Mouse (Mus musculus): ENCODE results near the gene Lpcat2b. TPM values are rescaled to one million over a fixed set of nuclear protein-coding genes. Genes with fewer than 3 reads are reported as not detected.

The Lpcat2b gene
- polyA plus RNA-seq, 1 experiment from 2014 or later = not detected

GRCm38 (mm10) chr5:107448784-107449183, 17.4 kb downstream of the Lpcat2b start:
- no peak overlapping the region for H3K27ac ChIP-seq (replicated peaks in 1 of 2; ENCODE audit: control insufficient read depth in 1 of 2, insufficient read depth in 1 of 2, low read depth in 2 of 2, low read length in 2 of 2)
- ATAC-seq (ENCODE audit: insufficient number of reproducible peaks, insufficient read depth, low FRiP score, low read depth) = no peak
- H3K36me3 ChIP-seq (ENCODE audit: control insufficient read depth, insufficient read depth, low read length) = peaks cover 10% of the 10 kb centered on the region
- no peaks in the 10 kb centered on the region for H3K27me3 ChIP-seq (ENCODE audit: control insufficient read depth, insufficient read depth, low read length)
- H3K9ac ChIP-seq (ENCODE audit: low read length) = no peak overlapping the region
- no peak overlapping the region for H3K4me2 ChIP-seq (ENCODE audit: low read length)
- H3K4me1 ChIP-seq (ENCODE audit: control insufficient read depth in 2 of 2, insufficient read depth in 2 of 2, low read length in 2 of 2) = no peaks in the 10 kb centered on the region
- H3K4me3 ChIP-seq (ENCODE audit: control insufficient read depth in 1 of 2, insufficient read depth in 1 of 2, low read depth in 1 of 2, low read length in 2 of 2) = no peak overlapping the region
- WGBS = 86% methylated on average over 4 of the region's 4 CpGs
- no peaks in the 10 kb centered on the region for H3K9me3 ChIP-seq (ENCODE audit: control insufficient read depth, low read length)

- no peak overlapping the region for H3K27ac ChIP-seq (replicated peaks in 1 of 2; ENCODE audit: control insufficient read depth in 1 of 2, insufficient read depth in 1 of 2, low read depth in 2 of 2, low read length in 2 of 2)
- no peak overlapping the region for H3K4me3 ChIP-seq (ENCODE audit: control insufficient read depth in 1 of 2, insufficient read depth in 1 of 2, low read depth in 1 of 2, low read length in 2 of 2)
- WGBS = 85% methylated on average over 5 of the region's 5 CpGs
- H3K36me3 ChIP-seq (ENCODE audit: control insufficient read depth, insufficient read depth, low read length) = peaks cover 10% of the 10 kb centered on the region
- H3K9ac ChIP-seq (ENCODE audit: low read length) = no peak overlapping the region
- H3K9me3 ChIP-seq (ENCODE audit: control insufficient read depth, low read length) = no peaks in the 10 kb centered on the region
- no peak overlapping the region for H3K4me2 ChIP-seq (ENCODE audit: low read length)
- ATAC-seq (ENCODE audit: insufficient number of reproducible peaks, insufficient read depth, low FRiP score, low read depth) = no peak
- H3K27me3 ChIP-seq (ENCODE audit: control insufficient read depth, insufficient read depth, low read length) = no peaks in the 10 kb centered on the region
- no peaks in the 10 kb centered on the region for H3K4me1 ChIP-seq (ENCODE audit: control insufficient read depth in 2 of 2, insufficient read depth in 2 of 2, low read length in 2 of 2)
Observed at GRCm38 (mm10) chr5:107449620-107450019, 18.3 kb downstream of the Lpcat2b start.

- ATAC-seq (ENCODE audit: insufficient number of reproducible peaks, insufficient read depth, low FRiP score, low read depth) = no peak
- Histone ChIP-seq H3K4me1 (ENCODE audit: control insufficient read depth in 2 of 2, insufficient read depth in 2 of 2, low read length in 2 of 2) (no peaks in the 10 kb centered on the region), H3K27me3 (ENCODE audit: control insufficient read depth, insufficient read depth, low read length) (no peaks in the 10 kb centered on the region), H3K4me2 (ENCODE audit: low read length) (no peak overlapping the region), H3K27ac (replicated peaks in 1 of 2; ENCODE audit: control insufficient read depth in 1 of 2, insufficient read depth in 1 of 2, low read depth in 2 of 2, low read length in 2 of 2) (no peak overlapping the region), H3K9me3 (ENCODE audit: control insufficient read depth, low read length) (no peaks in the 10 kb centered on the region), H3K36me3 (ENCODE audit: control insufficient read depth, insufficient read depth, low read length) (peaks cover 10% of the 10 kb centered on the region), H3K9ac (ENCODE audit: low read length) (no peak overlapping the region), H3K4me3 (ENCODE audit: control insufficient read depth in 1 of 2, insufficient read depth in 1 of 2, low read depth in 1 of 2, low read length in 2 of 2) (no peak overlapping the region)
- 89% methylated on average over 5 of the region's 5 CpGs for WGBS
Observed at GRCm38 (mm10) chr5:107450299-107450698, 18.9 kb downstream of the Lpcat2b start.

- Histone ChIP-seq H3K4me2 (ENCODE audit: low read length) (no peak overlapping the region), H3K27me3 (ENCODE audit: control insufficient read depth, insufficient read depth, low read length) (no peaks in the 10 kb centered on the region), H3K9ac (ENCODE audit: low read length) (no peak overlapping the region), H3K4me3 (ENCODE audit: control insufficient read depth in 1 of 2, insufficient read depth in 1 of 2, low read depth in 1 of 2, low read length in 2 of 2) (no peak overlapping the region), H3K4me1 (ENCODE audit: control insufficient read depth in 2 of 2, insufficient read depth in 2 of 2, low read length in 2 of 2) (peaks cover 9 to 10% of the 10 kb centered on the region in 2 experiments), H3K9me3 (ENCODE audit: control insufficient read depth, low read length) (no peaks in the 10 kb centered on the region), H3K27ac (replicated peaks in 1 of 2; ENCODE audit: control insufficient read depth in 1 of 2, insufficient read depth in 1 of 2, low read depth in 2 of 2, low read length in 2 of 2) (no peak overlapping the region), H3K36me3 (ENCODE audit: control insufficient read depth, insufficient read depth, low read length) (no peaks in the 10 kb centered on the region)
- WGBS = 81% methylated on average over 4 of the region's 4 CpGs
- ATAC-seq (ENCODE audit: insufficient number of reproducible peaks, insufficient read depth, low FRiP score, low read depth) = no peak
Observed at GRCm38 (mm10) chr5:107462147-107463076, 31.1 kb downstream of the Lpcat2b start.

- H3K27ac ChIP-seq (replicated peaks in 1 of 2; ENCODE audit: control insufficient read depth in 1 of 2, insufficient read depth in 1 of 2, low read depth in 2 of 2, low read length in 2 of 2) = peak overlapping the region; percentile 26 to 67; a peak in 3 of 4 replicates
- 11% methylated on average over 5 of the region's 5 CpGs for WGBS
- no peak overlapping the region; the same call in 1 of the 2 replicates for H3K9ac ChIP-seq (ENCODE audit: low read length)
- H3K4me1 ChIP-seq (ENCODE audit: control insufficient read depth in 2 of 2, insufficient read depth in 2 of 2, low read length in 2 of 2) = peaks cover 9 to 12% of the 10 kb centered on the region in 2 experiments
- H3K27me3 ChIP-seq (ENCODE audit: control insufficient read depth, insufficient read depth, low read length) = no peaks in the 10 kb centered on the region
- H3K4me2 ChIP-seq (ENCODE audit: low read length) = peak overlapping the region; percentile 34; the same call in 1 of the 2 replicates
- H3K9me3 ChIP-seq (ENCODE audit: control insufficient read depth, low read length) = no peaks in the 10 kb centered on the region
- H3K4me3 ChIP-seq (ENCODE audit: control insufficient read depth in 1 of 2, insufficient read depth in 1 of 2, low read depth in 1 of 2, low read length in 2 of 2) = no peak overlapping the region
- H3K36me3 ChIP-seq (ENCODE audit: control insufficient read depth, insufficient read depth, low read length) = no peaks in the 10 kb centered on the region
- no peak for ATAC-seq (ENCODE audit: insufficient number of reproducible peaks, insufficient read depth, low FRiP score, low read depth)
Observed at GRCm38 (mm10) chr5:107466501-107466900, 35.2 kb downstream of the Lpcat2b start.

- no peak for ATAC-seq (ENCODE audit: insufficient number of reproducible peaks, insufficient read depth, low FRiP score, low read depth)
- Histone ChIP-seq H3K36me3 (ENCODE audit: control insufficient read depth, insufficient read depth, low read length) (no peaks in the 10 kb centered on the region), H3K4me1 (ENCODE audit: control insufficient read depth in 2 of 2, insufficient read depth in 2 of 2, low read length in 2 of 2) (peaks cover 9 to 12% of the 10 kb centered on the region in 2 experiments), H3K4me3 (ENCODE audit: control insufficient read depth in 1 of 2, insufficient read depth in 1 of 2, low read depth in 1 of 2, low read length in 2 of 2) (no peak overlapping the region), H3K27me3 (ENCODE audit: control insufficient read depth, insufficient read depth, low read length) (no peaks in the 10 kb centered on the region), H3K9ac (ENCODE audit: low read length) (peak overlapping the region; percentile 31; the same call in 1 of the 2 replicates), H3K27ac (replicated peaks in 1 of 2; ENCODE audit: control insufficient read depth in 1 of 2, insufficient read depth in 1 of 2, low read depth in 2 of 2, low read length in 2 of 2) (peak overlapping the region; percentile 26 to 67), H3K9me3 (ENCODE audit: control insufficient read depth, low read length) (no peaks in the 10 kb centered on the region), H3K4me2 (ENCODE audit: low read length) (peak overlapping the region; percentile 21; the same call in 1 of the 2 replicates)
- 53% methylated on average over 4 of the region's 4 CpGs for WGBS
Observed at GRCm38 (mm10) chr5:107467098-107467497, 35.7 kb downstream of the Lpcat2b start.

GRCm38 (mm10) chr5:107470600-107471329, 39.4 kb downstream of the Lpcat2b start:
- Histone ChIP-seq H3K36me3 (ENCODE audit: control insufficient read depth, insufficient read depth, low read length) (no peaks in the 10 kb centered on the region), H3K9me3 (ENCODE audit: control insufficient read depth, low read length) (no peaks in the 10 kb centered on the region), H3K9ac (ENCODE audit: low read length) (no peak overlapping the region), H3K4me3 (ENCODE audit: control insufficient read depth in 1 of 2, insufficient read depth in 1 of 2, low read depth in 1 of 2, low read length in 2 of 2) (no peak overlapping the region), H3K4me2 (ENCODE audit: low read length) (no peak overlapping the region), H3K27me3 (ENCODE audit: control insufficient read depth, insufficient read depth, low read length) (no peaks in the 10 kb centered on the region), H3K4me1 (ENCODE audit: control insufficient read depth in 2 of 2, insufficient read depth in 2 of 2, low read length in 2 of 2) (peaks cover 9 to 12% of the 10 kb centered on the region in 2 experiments), H3K27ac (replicated peaks in 1 of 2; ENCODE audit: control insufficient read depth in 1 of 2, insufficient read depth in 1 of 2, low read depth in 2 of 2, low read length in 2 of 2) (no peak overlapping the region)
- ATAC-seq (ENCODE audit: insufficient number of reproducible peaks, insufficient read depth, low FRiP score, low read depth) = no peak
- 31% methylated on average over 10 of the region's 10 CpGs for WGBS
